Mouse (Mus musculus) forebrain, embryonic 13.5 days (tissue): ENCODE results near the gene Nelfa. TPM values are rescaled to one million over a fixed set of nuclear protein-coding genes. Genes with fewer than 3 reads are reported as not detected.
A peak's percentile ranks its signal among the peaks of the same experiment; 100 is the strongest.

Experiments used
- ATAC-seq: fragments of 200-750 bp; cut with Nextera tagmentation; 2 replicates; pipeline ENCODE4 v1.8.0; 2017
- H3K27ac ChIP-seq: fragments of 300-500 bp; sonication (generic); 2 replicates; pipeline ENCODE4 v1.5.1; 2015; ENCODE audit warnings: inconsistent platforms, mild to moderate bottlenecking, moderate library complexity
- H3K27me3 ChIP-seq: fragments of 300-500 bp; sonication (generic); 2 replicates; pipeline ENCODE4 v1.6.1; 2015; ENCODE audit warnings: mild to moderate bottlenecking, inconsistent platforms
- H3K36me3 ChIP-seq: fragments of 300-500 bp; sonication (generic); 2 replicates; pipeline ENCODE4 v1.6.1; 2015; ENCODE audit warnings: mild to moderate bottlenecking, inconsistent platforms; ENCODE audit not compliant: poor library complexity, severe bottlenecking
- H3K4me1 ChIP-seq: fragments of 300-500 bp; sonication (generic); 2 replicates; pipeline ENCODE4 v1.6.1; 2015; ENCODE audit warnings: inconsistent platforms
- H3K4me2 ChIP-seq: fragments of 300-500 bp; sonication (generic); 2 replicates; pipeline ENCODE4 v1.6.1; 2015; ENCODE audit warnings: inconsistent platforms, mild to moderate bottlenecking, moderate library complexity
- H3K4me3 ChIP-seq: fragments of 300-500 bp; sonication (generic); 2 replicates; pipeline ENCODE4 v1.5.1; 2015; ENCODE audit warnings: mild to moderate bottlenecking, inconsistent platforms
- H3K9ac ChIP-seq: fragments of 300-500 bp; sonication (generic); 2 replicates; pipeline ENCODE4 v1.6.1; 2015; ENCODE audit warnings: mild to moderate bottlenecking, inconsistent platforms
- H3K9me3 ChIP-seq: fragments of 300-500 bp; sonication (generic); replicated peaks from 2 replicates; pipeline ENCODE4 v1.6.1; 2016; ENCODE audit warnings: inconsistent platforms
- WGBS: fragments of 180-500 bp; shearing (Covaris S2); methylation state at CpG from one replicate; pipeline ENCODE4 v1.1.7; 2015; 5-methylcytosine and 5-hydroxymethylcytosine counted together
- polyA plus RNA-seq: library from polyadenylated mRNA; unstranded; fragments of >200 nt; fragmentation: Nextera tagmentation; extraction: Ambion mirVana; gene quantifications from 2 replicates; pipeline ENCODE4 v1.2.1, GENCODE M21; 2015

The Nelfa gene
- polyA plus RNA-seq, 1 experiment from 2014 or later, result 50.9 TPM

DNA sequence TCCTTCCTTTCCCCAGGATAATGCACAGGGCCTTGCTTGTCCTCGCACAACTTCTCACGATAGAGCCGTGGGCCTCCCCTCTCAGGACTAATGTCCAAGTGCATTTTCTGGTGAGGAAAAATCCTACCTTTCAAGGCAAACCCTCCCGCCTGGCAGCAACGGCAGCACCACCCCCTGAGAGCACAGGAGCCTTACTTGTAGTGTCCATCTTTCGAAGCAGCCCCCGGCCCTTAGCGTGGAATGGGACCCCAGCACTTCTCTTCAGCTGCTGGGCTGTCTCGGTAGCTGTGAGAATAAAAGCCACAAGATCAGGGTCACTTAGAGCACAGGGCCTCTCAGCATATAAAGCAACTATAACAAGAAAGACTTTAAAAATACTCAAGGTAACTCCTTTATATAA, 33.0 kb downstream of the Nelfa start:
- 88% methylated on average over 9 of the region's 9 CpGs for WGBS
- Histone ChIP-seq H3K4me1 (no peaks in the 10 kb centered on the region), H3K9ac (no peak overlapping the region), H3K27ac (no peak overlapping the region), H3K9me3 (no peaks in the 10 kb centered on the region), H3K4me2 (no peak overlapping the region), H3K4me3 (no peak overlapping the region), H3K27me3 (no peaks in the 10 kb centered on the region), H3K36me3 (peaks cover 50% of the 10 kb centered on the region)
- ATAC-seq, result no peak

DNA sequence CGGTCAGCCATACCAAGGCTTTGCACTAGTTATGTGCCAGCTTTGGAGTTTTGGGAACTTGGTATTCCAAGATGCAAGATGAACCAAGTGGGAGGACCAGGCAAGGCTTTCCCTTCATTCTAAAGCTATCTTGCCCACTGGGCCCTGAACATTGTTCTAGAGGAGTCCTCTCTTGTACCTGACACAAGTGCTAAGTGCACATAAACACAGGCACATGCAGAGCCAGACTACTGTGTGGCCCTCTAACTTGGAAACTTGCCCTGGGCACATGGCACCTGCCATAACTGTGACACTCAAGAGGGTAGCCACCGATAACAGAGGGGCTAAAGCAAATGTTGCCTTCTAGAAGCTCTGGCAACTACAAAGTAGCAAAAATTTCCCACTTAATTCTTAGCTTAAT, 33.5 kb downstream of the Nelfa start:
- Histone ChIP-seq H3K27ac (no peak overlapping the region), H3K27me3 (no peaks in the 10 kb centered on the region), H3K4me1 (no peaks in the 10 kb centered on the region), H3K4me2 (no peak overlapping the region), H3K9me3 (no peaks in the 10 kb centered on the region), H3K36me3 (peaks cover 54% of the 10 kb centered on the region), H3K4me3 (no peak overlapping the region), H3K9ac (no peak overlapping the region)
- no peak for ATAC-seq
- WGBS, result 90% methylated on average over 2 of the region's 2 CpGs

DNA sequence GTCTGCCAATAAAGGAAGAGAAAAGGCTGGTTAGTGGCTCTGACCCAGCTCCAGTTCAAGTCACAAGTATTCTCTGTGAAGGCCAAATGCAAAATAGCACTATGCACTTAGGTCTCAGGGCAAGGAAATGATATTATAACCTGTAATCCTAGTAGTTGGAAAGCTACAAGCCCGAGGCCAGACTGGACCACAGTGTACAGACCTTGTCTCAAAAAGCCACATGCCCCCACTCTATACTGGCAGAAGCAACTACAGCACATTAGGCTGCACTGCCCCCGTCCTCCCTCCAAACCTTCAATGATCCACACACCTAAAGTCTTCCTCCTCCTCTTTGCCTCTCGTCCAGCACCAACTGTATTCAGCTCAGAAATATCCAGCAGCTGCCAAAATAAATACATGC, 34.9 kb downstream of the Nelfa start:
- no peaks in the 10 kb centered on the region for H3K27me3 ChIP-seq
- H3K9ac ChIP-seq, result no peak overlapping the region
- H3K27ac ChIP-seq, result no peak overlapping the region
- H3K4me2 ChIP-seq, result no peak overlapping the region
- 94% methylated on average over 3 of the region's 3 CpGs for WGBS
- ATAC-seq, result no peak
- H3K4me3 ChIP-seq, result no peak overlapping the region
- H3K4me1 ChIP-seq, result no peaks in the 10 kb centered on the region
- peaks cover 66% of the 10 kb centered on the region for H3K36me3 ChIP-seq
- H3K9me3 ChIP-seq, result no peaks in the 10 kb centered on the region

DNA sequence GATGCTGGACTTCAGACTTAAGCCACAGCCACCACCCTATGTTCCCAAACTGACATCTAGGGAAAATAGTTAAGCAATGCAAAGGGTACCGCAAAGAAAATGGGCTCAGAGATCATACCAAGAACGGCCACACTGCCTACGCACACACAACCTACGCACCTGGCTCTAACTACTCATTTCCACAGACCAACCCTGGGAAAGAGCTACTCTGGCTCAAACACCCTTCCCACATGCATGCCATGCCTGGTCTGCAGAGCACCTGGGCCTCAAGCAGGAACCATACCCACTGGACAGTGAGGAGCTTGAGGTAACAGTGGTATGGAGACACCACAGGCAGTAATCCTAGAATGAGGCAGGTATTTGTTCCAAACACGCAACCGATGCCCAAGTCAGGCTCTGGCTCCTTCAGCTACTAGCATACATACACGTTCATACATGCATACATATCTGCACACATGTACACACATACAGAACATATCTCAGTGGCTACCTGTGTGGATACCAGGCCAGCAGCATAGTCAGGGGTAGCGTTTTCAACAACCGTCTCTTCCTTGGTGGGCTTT, 35.4 kb downstream of the Nelfa start:
- H3K27me3 ChIP-seq, result no peaks in the 10 kb centered on the region
- no peak overlapping the region for H3K4me3 ChIP-seq
- WGBS, result 98% methylated on average over 9 of the region's 9 CpGs
- no peak overlapping the region for H3K4me2 ChIP-seq
- H3K9ac ChIP-seq, result no peak overlapping the region
- no peaks in the 10 kb centered on the region for H3K4me1 ChIP-seq
- H3K9me3 ChIP-seq, result no peaks in the 10 kb centered on the region
- H3K27ac ChIP-seq, result no peak overlapping the region
- ATAC-seq, result no peak
- peaks cover 71% of the 10 kb centered on the region for H3K36me3 ChIP-seq

DNA sequence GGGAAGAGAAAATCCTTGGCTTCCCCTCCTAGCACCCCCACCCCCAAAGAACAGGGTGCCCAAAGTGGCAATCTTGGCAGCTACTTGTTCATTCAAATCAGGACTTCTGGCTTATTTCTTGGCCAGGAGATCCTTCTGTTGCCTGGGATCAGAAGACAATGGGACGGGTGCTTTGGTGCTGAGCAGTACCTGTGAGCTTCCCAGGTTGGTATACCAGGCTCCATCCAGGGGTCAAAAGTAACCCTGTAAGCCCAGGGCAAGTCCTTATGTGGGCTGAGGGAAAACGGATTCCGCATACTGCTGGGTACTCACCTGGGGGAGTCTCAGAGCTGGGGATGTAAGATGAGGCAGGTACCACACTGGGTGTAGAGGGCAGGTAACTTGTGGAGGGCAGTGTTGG, 36.1 kb downstream of the Nelfa start:
- no peaks in the 10 kb centered on the region for H3K27me3 ChIP-seq
- H3K27ac ChIP-seq, result no peak overlapping the region
- H3K4me3 ChIP-seq, result no peak overlapping the region
- no peak for ATAC-seq
- H3K36me3 ChIP-seq, result peaks cover 78% of the 10 kb centered on the region
- H3K4me1 ChIP-seq, result no peaks in the 10 kb centered on the region
- WGBS, result 91% methylated on average over 3 of the region's 3 CpGs
- no peak overlapping the region for H3K9ac ChIP-seq
- H3K4me2 ChIP-seq, result no peak overlapping the region
- no peaks in the 10 kb centered on the region for H3K9me3 ChIP-seq

DNA sequence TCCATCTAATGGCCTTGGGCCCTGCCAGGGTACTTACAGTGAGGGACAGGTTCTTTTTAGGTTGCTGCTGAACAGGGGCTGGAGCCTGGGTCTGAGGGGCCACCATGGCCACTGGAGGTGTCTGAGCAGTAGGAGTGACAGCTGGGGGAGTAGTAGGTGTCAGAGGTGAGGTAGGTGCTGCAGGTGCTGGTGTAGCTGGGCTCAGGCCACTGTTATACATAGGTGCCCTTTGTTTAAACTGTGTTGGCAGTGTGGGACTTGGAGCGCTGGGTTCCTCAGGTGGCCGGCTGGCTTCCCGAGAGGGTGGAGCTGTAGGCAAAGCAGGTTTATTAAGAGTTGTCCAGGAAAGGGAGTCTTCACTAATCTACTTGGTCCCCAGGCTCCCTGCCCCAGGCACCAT, 37.0 kb downstream of the Nelfa start:
- H3K9ac ChIP-seq, result no peak overlapping the region
- no peak overlapping the region for H3K4me3 ChIP-seq
- no peak overlapping the region for H3K4me2 ChIP-seq
- 91% methylated on average over 3 of the region's 3 CpGs for WGBS
- ATAC-seq, result no peak
- no peak overlapping the region for H3K27ac ChIP-seq
- H3K36me3 ChIP-seq, result peaks cover 87% of the 10 kb centered on the region
- no peaks in the 10 kb centered on the region for H3K4me1 ChIP-seq
- no peaks in the 10 kb centered on the region for H3K27me3 ChIP-seq
- H3K9me3 ChIP-seq, result no peaks in the 10 kb centered on the region

DNA sequence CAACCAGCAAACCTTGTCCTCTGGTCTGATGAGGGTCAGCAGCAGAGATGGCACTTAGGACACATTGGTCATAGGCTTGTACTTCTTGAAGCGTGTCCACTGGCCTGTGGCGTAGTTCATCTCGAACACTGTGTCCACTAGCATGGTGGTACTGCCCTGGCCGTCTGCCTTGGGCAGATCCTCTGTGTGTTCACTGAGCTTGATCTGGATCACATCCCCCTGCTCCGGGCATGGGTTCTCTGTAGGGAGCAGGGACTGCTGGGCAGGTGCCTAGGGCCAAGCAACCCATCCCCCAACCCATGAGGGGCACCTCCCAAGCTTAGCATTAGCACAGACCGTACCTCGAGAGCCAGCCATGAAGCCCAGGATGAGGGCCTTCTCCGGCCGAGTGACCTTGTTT, 37.5 kb downstream of the Nelfa start:
- no peak for ATAC-seq
- Histone ChIP-seq H3K27me3 (no peaks in the 10 kb centered on the region), H3K9ac (no peak overlapping the region), H3K27ac (no peak overlapping the region), H3K4me1 (no peaks in the 10 kb centered on the region), H3K4me2 (no peak overlapping the region), H3K36me3 (peaks cover 89% of the 10 kb centered on the region), H3K9me3 (no peaks in the 10 kb centered on the region), H3K4me3 (no peak overlapping the region)
- WGBS, result 90% methylated on average over 9 of the region's 9 CpGs

DNA sequence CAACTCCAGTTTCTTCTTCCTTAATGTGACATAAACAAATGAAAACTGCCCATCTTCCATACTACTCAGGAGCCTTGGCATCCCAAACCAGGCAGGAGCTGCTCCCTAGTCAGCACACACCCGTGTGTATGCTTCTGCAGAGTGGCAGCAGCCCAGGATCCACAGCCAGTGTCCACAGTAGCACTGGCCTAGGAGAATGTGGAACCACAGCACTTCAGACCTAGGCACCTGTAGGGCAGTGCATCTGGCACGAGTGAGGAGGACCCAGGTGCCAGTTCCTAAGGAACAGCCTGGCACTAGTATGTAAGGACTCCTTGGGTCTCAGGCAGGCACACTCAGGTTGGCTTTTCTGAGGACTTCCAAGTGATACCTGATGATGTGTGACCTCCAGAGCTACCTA, 39.1 kb downstream of the Nelfa start:
- Histone ChIP-seq H3K4me1 (no peaks in the 10 kb centered on the region), H3K4me2 (no peak overlapping the region), H3K4me3 (no peak overlapping the region), H3K9me3 (no peaks in the 10 kb centered on the region), H3K27me3 (no peaks in the 10 kb centered on the region), H3K36me3 (peaks cover 97% of the 10 kb centered on the region), H3K9ac (no peak overlapping the region), H3K27ac (no peak overlapping the region)
- ATAC-seq, result no peak
- WGBS, result 84% methylated on average over 2 of the region's 2 CpGs

DNA sequence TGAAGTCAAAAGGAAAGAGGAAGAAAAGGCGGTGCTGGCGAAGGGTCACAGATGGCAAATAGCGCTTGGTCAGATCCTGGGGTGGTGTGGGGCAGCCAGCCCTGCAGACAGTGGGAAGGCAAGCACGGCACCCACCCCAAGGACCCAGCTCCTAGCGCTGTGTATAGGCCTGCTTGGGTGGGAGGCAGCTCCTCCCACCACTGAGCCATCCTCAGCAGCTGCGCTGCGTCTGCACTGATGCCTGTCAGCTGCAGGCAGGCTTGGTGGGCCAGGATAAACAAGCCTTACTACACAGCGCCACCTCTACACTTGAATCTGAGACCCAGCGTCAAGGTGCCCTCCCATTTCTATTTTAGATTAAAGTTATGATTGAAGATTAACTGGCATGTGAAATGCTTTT, 41.1 kb downstream of the Nelfa start:
- H3K9ac ChIP-seq, result no peak overlapping the region
- no peaks in the 10 kb centered on the region for H3K9me3 ChIP-seq
- no peaks in the 10 kb centered on the region for H3K4me1 ChIP-seq
- no peaks in the 10 kb centered on the region for H3K27me3 ChIP-seq
- 0 out of 2 replicates have a peak, but pooled peaks have one; percentile 27 for ATAC-seq
- no peak overlapping the region for H3K27ac ChIP-seq
- no peak overlapping the region for H3K4me3 ChIP-seq
- H3K36me3 ChIP-seq, result peaks cover 97% of the 10 kb centered on the region
- WGBS, result 88% methylated on average over 9 of the region's 9 CpGs
- H3K4me2 ChIP-seq, result no peak overlapping the region

DNA sequence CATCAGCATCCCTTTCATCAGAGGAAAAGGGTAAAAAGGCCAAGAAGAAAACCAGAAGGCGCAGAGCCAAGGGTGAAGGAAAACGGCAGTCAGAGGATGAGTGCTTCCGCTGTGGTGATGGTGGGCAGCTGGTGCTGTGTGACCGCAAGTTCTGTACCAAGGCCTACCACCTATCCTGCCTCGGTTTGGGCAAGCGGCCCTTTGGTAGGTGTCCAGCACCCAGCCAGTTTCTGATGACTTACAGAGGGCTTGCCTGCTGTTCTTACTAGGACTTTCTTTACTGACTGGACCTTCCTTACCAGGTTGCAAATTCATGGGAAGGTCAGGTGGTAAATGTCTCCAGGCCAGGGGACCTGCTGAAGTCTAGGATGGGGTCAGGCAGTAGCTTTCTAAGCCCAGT, 42.8 kb downstream of the Nelfa start:
- no peak overlapping the region for H3K4me2 ChIP-seq
- WGBS, result 98% methylated on average over 6 of the region's 6 CpGs
- H3K9ac ChIP-seq, result no peak overlapping the region
- H3K4me3 ChIP-seq, result no peak overlapping the region
- H3K36me3 ChIP-seq, result peaks cover 97% of the 10 kb centered on the region
- no peak for ATAC-seq
- H3K27me3 ChIP-seq, result no peaks in the 10 kb centered on the region
- H3K27ac ChIP-seq, result no peak overlapping the region
- H3K9me3 ChIP-seq, result no peaks in the 10 kb centered on the region
- H3K4me1 ChIP-seq, result no peaks in the 10 kb centered on the region

DNA sequence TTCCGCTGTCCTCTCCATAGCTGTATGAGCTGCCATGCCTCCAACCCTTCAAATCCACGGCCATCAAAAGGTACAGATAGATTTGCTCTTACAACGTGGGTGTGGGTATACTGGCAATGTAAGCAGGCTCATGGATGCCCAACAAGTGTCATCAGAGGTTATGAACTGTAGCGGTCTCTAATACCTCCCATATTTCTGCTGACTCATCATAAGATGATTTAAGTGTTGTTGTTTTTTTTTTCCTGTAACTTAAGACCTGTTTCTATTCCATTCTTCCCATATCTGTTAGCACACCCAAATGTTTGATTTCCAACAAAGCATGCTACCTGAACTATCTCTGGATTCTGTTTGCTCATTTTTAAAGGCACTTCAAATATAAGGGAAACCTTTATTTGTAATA, 55.1 kb downstream of the Nelfa start:
- WGBS, result 96% methylated on average over 4 of the region's 4 CpGs
- Histone ChIP-seq H3K4me2 (no peak overlapping the region), H3K9me3 (no peaks in the 10 kb centered on the region), H3K9ac (no peak overlapping the region), H3K27me3 (no peaks in the 10 kb centered on the region), H3K27ac (no peak overlapping the region), H3K36me3 (peaks cover 93% of the 10 kb centered on the region), H3K4me3 (no peak overlapping the region), H3K4me1 (no peaks in the 10 kb centered on the region)
- ATAC-seq, result no peak

DNA sequence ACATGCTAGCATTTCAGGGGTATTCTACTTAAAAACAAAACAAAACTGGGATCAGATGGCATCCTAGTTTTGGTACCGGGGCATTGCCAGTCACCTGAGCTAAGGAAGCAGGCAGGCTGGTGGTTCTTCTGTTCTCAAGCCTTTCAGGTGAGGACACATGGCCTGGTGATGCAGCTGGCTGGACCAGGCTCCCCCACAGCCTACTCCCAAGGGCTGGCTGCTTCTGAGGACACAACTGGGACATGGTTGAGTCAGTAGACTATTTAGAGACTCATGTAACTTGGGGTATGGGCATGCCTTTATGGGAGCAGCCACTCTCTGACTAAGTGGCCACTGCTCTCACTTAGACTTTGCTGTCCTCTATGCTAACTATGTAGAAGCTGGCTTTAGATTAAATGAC, 60.7 kb downstream of the Nelfa start:
- Histone ChIP-seq H3K4me1 (no peaks in the 10 kb centered on the region), H3K4me2 (no peak overlapping the region), H3K27me3 (no peaks in the 10 kb centered on the region), H3K9me3 (no peaks in the 10 kb centered on the region), H3K4me3 (no peak overlapping the region), H3K36me3 (peaks cover 84% of the 10 kb centered on the region), H3K9ac (no peak overlapping the region), H3K27ac (no peak overlapping the region)
- ATAC-seq, result no peak
- WGBS, result 100% methylated on average over 1 of the region's 1 CpGs

DNA sequence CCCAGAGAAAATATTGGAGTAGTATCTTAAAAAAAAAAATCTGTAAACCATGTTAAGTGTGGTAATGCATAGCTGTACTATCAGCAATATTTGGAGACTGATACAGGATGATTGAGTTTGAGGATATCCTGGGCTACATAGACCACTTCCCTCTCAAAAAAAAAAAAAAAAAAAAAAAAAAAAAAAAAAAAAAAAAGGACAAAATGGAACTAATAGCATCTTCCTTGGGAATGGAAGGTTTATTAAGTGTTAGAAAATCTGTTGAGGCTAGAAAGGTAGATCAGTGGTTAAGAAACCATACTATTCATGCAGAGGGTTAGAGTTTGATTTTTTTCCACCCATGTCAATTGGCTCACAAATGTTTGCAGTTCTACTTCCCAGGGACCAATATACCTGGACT, 78.5 kb downstream of the Nelfa start:
- no peak overlapping the region for H3K4me2 ChIP-seq
- no peak overlapping the region for H3K9ac ChIP-seq
- H3K9me3 ChIP-seq, result 0 out of 2 replicates have a peak, but pooled peaks cover 4% of the 10 kb centered on the region
- peaks cover 85% of the 10 kb centered on the region for H3K36me3 ChIP-seq
- H3K27me3 ChIP-seq, result no peaks in the 10 kb centered on the region
- no peak for ATAC-seq
- H3K4me3 ChIP-seq, result no peak overlapping the region
- no peak overlapping the region for H3K27ac ChIP-seq
- no peaks in the 10 kb centered on the region for H3K4me1 ChIP-seq
